Mouse (Mus musculus): ENCODE data around the gene Ube4a.

- no peak for TF ChIP-seq POLR2AphosphoS2 (IDR thresholded peaks at IDR 0.05; ENCODE audit: insufficient read length, low read depth)
- no peak for TF ChIP-seq REST (IDR thresholded peaks at IDR 0.05; ENCODE audit: insufficient read depth, insufficient read length)
- TF ChIP-seq POLR2A (IDR thresholded peaks at IDR 0.05; ENCODE audit: insufficient read length, low read depth): no peak
- no peak for TF ChIP-seq MAX (IDR thresholded peaks at IDR 0.05; ENCODE audit: low read depth)
- no peak for TF ChIP-seq USF1 (IDR thresholded peaks at IDR 0.05; ENCODE audit: low read depth)
- TF ChIP-seq TCF12 (IDR thresholded peaks at IDR 0.05; ENCODE audit: insufficient read depth, poor library complexity, severe bottlenecking): no peak
- no peak for TF ChIP-seq MYOG (IDR thresholded peaks at IDR 0.05; ENCODE audit: control insufficient read depth in 1 of 3, insufficient read depth in 1 of 3, insufficient read length in 2 of 3, low read depth in 2 of 3)
- no peak for TF ChIP-seq MYOD1 (IDR thresholded peaks at IDR 0.05; ENCODE audit: control insufficient read depth in 1 of 3, insufficient read length in 2 of 3, low read depth in 2 of 3)
- TF ChIP-seq E2F4 (IDR thresholded peaks at IDR 0.05; ENCODE audit: insufficient read depth): no peak
- no peak for TF ChIP-seq TCF3 (IDR thresholded peaks at IDR 0.05; ENCODE audit: insufficient read length, low read depth)
- no peak for TF ChIP-seq SRF (IDR thresholded peaks at IDR 0.05; ENCODE audit: control insufficient read depth, insufficient read length, low read depth)
- TF ChIP-seq CEBPB (IDR thresholded peaks at IDR 0.05; ENCODE audit: insufficient read depth, poor library complexity, severe bottlenecking): no peak
Measured at GRCm38 (mm10) chr9:44900402-44900801, 65.0 kb downstream of the Ube4a start.

Data from myocyte (in vitro differentiated cells).